Mouse (Mus musculus): ENCODE data around the gene Cpa3.

DNA sequence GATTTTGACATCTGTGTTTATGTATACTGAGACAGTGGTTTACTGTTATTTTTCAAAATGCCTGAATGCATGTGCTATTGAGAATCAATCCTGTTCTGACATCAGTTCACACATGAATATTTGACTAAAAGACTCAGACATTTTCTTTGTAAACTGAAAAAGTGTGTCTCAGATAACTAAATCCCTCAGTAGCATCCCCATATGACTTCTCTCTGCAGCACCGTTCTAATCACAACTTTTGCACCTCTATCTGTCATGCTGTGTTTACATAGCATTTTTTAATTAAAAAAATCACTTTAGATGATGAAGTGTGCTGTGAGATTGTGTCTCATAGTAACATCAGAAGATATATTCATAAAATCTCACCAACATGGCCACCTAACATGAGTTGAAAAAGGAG lies 74.5 kb downstream of the Cpa3 start:
- TF ChIP-seq ZNF384 (IDR thresholded peaks at IDR 0.05; ENCODE audit: low read depth, low read length) (no peak), CHD2 (IDR thresholded peaks at IDR 0.05; ENCODE audit: low read depth, low read length) (no peak), ZC3H11A (IDR thresholded peaks at IDR 0.05; ENCODE audit: borderline replicate concordance, low read depth, low read length) (no peak), MAFK (IDR thresholded peaks at IDR 0.05; ENCODE audit: insufficient read depth, low read depth, low read length) (no peak)
